Mouse (Mus musculus) small intestine, adult 2 months (tissue): ENCODE data around the gene Ubac2.

Experiments used
- CTCF ChIP-seq: fragments of 200-500 bp; IDR thresholded peaks from 2 replicates; pipeline ENCODE4 v1.5.1; 2012; ENCODE audit warnings: low read depth, mild to moderate bottlenecking, control low read depth, inconsistent platforms, low read length, moderate library complexity, mixed read lengths; ENCODE audit not compliant: insufficient replicate concordance, insufficient read length; ENCODE audit errors: extremely low read depth
- POLR2A ChIP-seq: fragments of 200-500 bp; IDR thresholded peaks from 2 replicates; pipeline ENCODE4 v1.6.1; 2012; ENCODE audit warnings: low read depth, mild to moderate bottlenecking, control low read depth, inconsistent platforms, low read length, moderate library complexity

DNA sequence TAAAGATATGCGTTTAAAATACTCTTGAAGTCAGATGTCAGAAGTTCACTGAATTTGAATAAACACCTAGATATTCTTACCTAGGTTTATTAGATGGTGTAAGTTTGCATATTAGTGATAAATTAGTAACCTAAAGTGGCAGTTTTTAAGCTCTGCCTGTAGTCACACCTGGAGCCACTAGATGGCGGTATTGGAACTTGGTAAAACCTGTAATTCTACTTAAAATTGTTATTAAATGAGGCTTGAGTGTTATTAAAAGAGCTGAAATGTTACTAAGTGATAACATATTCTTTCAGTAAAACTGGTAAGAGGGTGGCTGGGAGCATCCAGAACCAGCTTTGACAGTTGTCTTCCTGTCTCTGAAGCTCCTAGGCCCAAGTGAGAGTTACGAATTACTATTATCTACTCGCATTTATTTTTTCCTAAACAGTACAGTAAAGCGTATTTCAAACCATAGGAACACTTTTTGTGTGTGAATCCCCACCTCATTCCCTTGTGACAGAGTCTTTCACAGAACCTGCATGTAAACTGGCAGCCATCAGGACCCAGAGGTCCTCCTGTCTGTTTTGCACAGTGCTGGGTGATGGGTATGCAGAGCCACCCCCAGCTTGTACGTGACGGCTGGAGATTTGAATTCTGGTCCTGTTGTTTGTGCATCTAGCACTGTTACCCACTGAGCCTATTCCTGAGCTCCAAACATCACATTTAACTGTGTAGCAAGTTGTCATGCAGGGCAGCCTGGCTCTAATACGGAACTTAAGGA lies 50.1 kb downstream of the Ubac2 start:
- no peak for TF ChIP-seq POLR2A
- TF ChIP-seq CTCF: no peak
